Mouse (Mus musculus): ENCODE data around the gene Psmc4. TPM values are rescaled to one million over a fixed set of nuclear protein-coding genes. Genes with fewer than 3 reads are reported as not detected.

Psmc4 gene
- polyA plus RNA-seq (2016; fragmentation: Nextera tagmentation; extraction: Ambion mirVana), result 436 and 447 TPM in 2 replicates

DNA sequence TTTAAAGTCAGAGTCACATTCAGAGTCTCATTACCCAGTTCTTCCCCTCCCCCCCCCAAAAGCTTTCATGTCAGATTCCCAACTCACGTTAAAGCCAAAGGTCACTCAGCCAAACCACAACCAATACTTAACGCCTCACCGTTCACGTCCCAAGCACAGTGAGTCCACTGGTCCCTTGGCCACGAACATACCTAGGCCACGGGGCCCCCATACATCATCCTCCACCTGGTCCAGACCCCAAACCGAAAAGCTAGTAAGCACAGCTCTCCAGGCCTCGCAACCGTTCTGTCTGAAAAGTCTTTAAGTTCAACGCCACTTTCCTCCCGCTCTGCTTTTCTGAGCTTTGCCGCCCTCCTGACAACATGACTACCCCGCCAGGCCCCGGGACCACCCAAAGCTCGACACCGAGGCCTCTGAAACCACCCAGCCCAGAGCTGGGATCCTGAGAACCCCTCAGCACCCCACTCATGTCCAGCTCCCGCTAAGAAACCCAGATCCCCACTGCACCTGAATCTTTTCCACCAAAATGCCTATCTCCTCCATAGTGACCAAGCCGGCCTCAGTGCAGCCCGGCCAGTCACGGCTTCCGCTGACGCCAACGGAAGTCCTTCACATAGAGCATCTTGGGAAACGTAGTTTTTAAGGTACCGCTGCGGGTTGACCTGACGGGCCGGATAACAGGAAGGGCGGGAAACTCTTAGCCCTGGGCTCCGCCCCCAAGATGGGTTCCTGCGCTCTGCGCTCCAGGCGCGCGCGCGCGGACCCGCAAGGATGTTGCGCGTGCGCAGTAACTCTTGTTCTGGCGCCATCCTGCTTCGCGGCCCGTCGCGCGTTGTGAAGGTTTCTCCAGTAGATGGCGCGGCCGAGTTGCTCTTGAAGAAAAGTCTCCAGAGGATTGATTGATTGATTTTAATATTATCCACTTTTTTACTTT lies at the start of gene Psmc4:
Gene Psmc4, minus strand, starts transcription at position 626 of the 934 bp plus-strand sequence.
- no peaks in the 10 kb centered on the region for H3K9me3 ChIP-seq
- DNase-seq (ENCODE audit: low spot score), result peak; percentile 97
- peak within 1 kb of the TSS; percentile 89 for H3K27ac ChIP-seq
- H3K4me3 ChIP-seq, result peak within 1 kb of the TSS; percentile 84
- H3K36me3 ChIP-seq, result peaks cover 43% of the 10 kb centered on the region
- peaks cover 13% of the 10 kb centered on the region for H3K4me1 ChIP-seq (replicated peaks)
- H3K27me3 ChIP-seq (ENCODE audit: insufficient read depth, poor library complexity, severe bottlenecking), result no peaks in the 10 kb centered on the region
- under 1% methylated on average over 52 of the region's 52 CpGs for whole genome bisulfite sequencing

DNA sequence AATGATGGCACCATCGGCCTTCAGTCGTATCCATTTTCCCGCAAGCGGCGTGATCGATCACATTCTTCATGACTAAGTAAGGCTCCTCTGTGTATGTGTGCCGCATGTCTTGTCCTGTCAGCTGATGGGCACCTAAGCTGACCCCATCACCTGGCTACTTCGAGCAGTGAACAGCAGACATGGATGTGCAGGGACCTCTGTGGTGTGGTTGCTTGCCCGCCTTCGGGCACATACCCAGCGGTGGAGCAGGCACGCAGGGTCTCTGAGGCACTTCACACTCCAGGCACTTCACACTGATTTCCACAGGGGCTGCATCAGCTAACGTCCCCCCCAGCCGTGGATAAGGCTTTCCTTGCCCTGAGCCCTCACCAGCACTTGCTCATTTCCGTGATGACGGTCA lies 49.2 kb upstream of the Psmc4 start:
- no peaks in the 10 kb centered on the region; the same call in 1 of the 2 replicates for H3K27me3 ChIP-seq (ENCODE audit: insufficient read depth, poor library complexity, severe bottlenecking)
- WGBS, result 93% methylated on average over 16 of the region's 16 CpGs
- H3K9me3 ChIP-seq, result peaks cover 18% of the 10 kb centered on the region
- no peak for DNase-seq (ENCODE audit: low spot score)
- H3K4me1 ChIP-seq (replicated peaks), result no peaks in the 10 kb centered on the region
- no peaks in the 10 kb centered on the region for H3K36me3 ChIP-seq
- H3K4me3 ChIP-seq, result 0 out of 2 replicates have a peak overlapping the region, but pooled peaks have one; percentile 6
- H3K27ac ChIP-seq, result no peak overlapping the region

DNA sequence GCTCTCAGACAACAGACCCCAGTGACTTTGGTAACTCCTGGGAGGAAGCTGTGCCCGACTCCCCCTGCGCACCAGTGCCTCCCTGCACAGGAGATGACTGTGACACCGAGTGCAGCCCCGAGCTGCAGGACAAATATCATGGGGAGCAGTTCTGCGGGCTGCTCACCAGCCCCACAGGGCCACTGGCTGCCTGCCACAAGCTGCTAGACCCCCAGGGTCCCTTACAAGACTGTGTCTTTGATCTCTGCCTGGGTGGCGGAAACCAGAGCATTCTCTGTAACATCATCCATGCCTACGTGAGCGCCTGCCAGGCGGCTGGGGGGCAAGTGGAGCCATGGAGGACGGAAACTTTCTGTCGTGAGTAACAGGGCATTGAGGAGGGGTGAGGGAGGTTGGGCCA lies 43.6 kb upstream of the Psmc4 start:
- DNase-seq (ENCODE audit: low spot score), result no peak
- Histone ChIP-seq H3K36me3 (no peaks in the 10 kb centered on the region), H3K4me1 (replicated peaks) (peaks cover 6% of the 10 kb centered on the region; the same call in 1 of the 2 replicates), H3K4me3 (no peak overlapping the region), H3K27me3 (ENCODE audit: insufficient read depth, poor library complexity, severe bottlenecking) (no peaks in the 10 kb centered on the region), H3K27ac (no peak overlapping the region), H3K9me3 (no peaks in the 10 kb centered on the region)
- 37% methylated on average over 11 of the region's 11 CpGs for WGBS

DNA sequence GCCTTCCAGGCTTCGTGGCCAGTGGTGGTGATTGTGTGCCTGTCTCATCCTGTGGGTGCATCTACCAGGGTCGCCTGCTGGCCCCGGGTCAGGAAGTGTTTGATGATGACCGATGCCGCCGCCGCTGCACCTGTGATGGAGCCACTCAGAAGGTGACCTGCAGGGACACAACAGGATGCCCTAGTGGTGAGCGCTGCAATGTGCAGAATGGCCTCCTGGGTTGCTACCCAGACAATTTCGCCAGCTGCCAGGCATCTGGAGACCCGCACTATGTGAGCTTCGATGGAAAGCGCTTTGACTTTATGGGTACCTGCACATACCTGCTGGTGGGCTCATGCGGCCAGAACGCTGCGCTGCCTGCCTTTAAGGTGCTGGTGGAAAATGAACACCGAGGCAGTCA lies 36.3 kb upstream of the Psmc4 start:
- H3K36me3 ChIP-seq, result no peaks in the 10 kb centered on the region
- H3K4me3 ChIP-seq, result no peak overlapping the region
- peaks cover 6% of the 10 kb centered on the region; the same call in 1 of the 2 replicates for H3K9me3 ChIP-seq
- no peaks in the 10 kb centered on the region for H3K4me1 ChIP-seq (replicated peaks)
- 82% methylated on average over 16 of the region's 16 CpGs for WGBS
- no peak overlapping the region for H3K27ac ChIP-seq
- H3K27me3 ChIP-seq (ENCODE audit: insufficient read depth, poor library complexity, severe bottlenecking), result no peaks in the 10 kb centered on the region
- DNase-seq (ENCODE audit: low spot score), result no peak

DNA sequence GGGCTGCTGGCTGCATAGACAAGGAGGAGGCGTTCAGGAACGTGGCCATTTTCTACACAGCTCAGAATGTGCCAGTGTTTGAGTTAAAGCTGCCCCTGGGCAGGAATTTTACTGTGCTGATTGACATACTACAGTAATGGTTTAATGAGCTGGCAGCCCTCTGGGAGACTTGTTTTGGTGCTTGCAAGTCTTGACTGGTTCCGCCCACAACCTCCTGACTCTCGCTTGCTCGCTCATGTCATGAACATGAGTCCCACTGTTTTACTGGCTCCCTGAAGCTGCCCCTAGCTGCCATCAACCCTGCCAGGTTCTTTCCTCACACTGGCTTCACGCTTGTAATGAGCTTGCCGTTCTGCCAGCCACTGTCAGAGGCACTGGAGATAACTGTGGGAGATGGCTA lies 34.3 kb upstream of the Psmc4 start:
- WGBS, result 86% methylated on average over 7 of the region's 7 CpGs
- Histone ChIP-seq H3K36me3 (no peaks in the 10 kb centered on the region), H3K9me3 (peaks cover 6% of the 10 kb centered on the region; the same call in 1 of the 2 replicates), H3K4me1 (replicated peaks) (no peaks in the 10 kb centered on the region), H3K27ac (no peak overlapping the region), H3K4me3 (no peak overlapping the region), H3K27me3 (ENCODE audit: insufficient read depth, poor library complexity, severe bottlenecking) (no peaks in the 10 kb centered on the region)
- no peak for DNase-seq (ENCODE audit: low spot score)

DNA sequence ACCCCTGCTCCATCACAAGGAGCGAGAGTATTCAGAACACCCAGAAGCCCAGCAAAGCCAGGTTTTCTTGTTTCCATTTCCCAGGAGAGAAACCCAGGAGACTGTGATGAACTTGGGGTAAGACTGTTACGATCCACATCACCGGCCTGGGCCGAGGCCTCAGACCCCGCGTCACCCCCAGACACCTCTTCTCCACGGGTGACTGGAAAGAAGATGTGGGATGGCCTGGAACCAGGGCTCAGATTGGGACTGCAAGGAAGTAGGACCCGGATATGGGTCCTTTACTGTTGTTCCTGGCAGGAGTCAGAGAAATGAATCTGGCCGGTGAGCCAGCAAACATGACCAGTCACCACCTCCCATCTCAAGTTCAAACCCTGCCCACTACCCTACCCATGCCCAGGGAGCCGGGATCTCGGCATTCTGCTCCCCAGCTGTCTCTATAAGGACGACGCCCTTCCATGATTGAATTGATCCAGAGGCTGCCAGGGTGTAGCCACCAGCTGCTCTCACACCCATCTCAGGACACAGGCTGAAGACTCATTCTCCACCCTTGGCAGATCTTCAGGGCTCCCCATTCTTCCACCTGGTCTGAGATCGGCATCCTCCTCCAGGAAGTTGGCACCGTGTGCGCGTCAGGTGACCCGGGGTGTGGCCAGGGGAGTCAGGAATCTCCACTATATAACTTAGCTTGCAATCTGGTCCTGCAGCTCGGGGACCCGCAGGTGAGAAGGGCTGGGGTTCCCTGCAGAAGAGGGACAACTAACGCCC lies 20.8 kb upstream of the Psmc4 start, which contains the start of gene Fcgbp:
Gene Fcgbp, plus strand, starts transcription at position 706 of the 768 bp plus-strand sequence.
- H3K4me1 ChIP-seq (replicated peaks), result no peaks in the 10 kb centered on the region
- H3K36me3 ChIP-seq, result no peaks in the 10 kb centered on the region
- no peak within 1 kb of the TSS for H3K4me3 ChIP-seq
- WGBS, result 87% methylated on average over 21 of the region's 21 CpGs
- H3K27ac ChIP-seq, result no peak within 1 kb of the TSS
- DNase-seq (ENCODE audit: low spot score), result no peak
- H3K27me3 ChIP-seq (ENCODE audit: insufficient read depth, poor library complexity, severe bottlenecking), result no peaks in the 10 kb centered on the region
- H3K9me3 ChIP-seq, result no peaks in the 10 kb centered on the region

DNA sequence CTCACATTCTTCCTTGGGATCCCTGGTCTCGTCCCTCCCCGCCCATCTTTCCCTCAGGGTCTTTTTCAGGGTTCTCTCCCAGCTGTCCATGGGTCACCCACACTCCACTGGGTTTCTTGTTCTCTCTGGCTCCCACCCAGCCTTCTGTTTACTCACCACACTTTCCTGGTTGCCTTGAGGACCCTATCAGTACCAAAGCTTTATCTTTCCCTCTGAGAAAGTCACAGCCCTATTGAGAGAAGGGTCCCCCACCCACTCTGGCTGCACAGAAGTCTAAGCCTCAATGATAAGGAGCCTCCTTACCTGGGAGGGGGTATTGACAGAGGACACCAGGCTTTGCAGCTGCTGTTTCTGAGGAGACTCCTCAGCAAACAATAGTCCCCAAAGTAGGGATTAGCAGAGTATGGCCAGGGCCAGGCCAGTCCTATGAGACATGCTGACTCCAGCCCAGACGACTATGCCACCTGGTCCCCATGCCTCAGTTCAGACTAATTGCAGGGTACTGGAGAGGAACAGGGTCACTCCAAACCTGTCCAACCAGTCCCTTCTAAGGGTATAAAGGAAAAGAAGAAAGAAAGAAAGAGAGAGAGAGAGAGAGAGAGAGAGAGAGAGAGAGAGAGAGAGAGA lies 19.8 kb upstream of the Psmc4 start:
- Histone ChIP-seq H3K36me3 (no peaks in the 10 kb centered on the region), H3K27me3 (ENCODE audit: insufficient read depth, poor library complexity, severe bottlenecking) (no peaks in the 10 kb centered on the region), H3K27ac (no peak overlapping the region), H3K4me3 (no peak overlapping the region), H3K9me3 (no peaks in the 10 kb centered on the region), H3K4me1 (replicated peaks) (no peaks in the 10 kb centered on the region)
- 65% methylated on average over 3 of the region's 3 CpGs for WGBS
- no peak for DNase-seq (ENCODE audit: low spot score)

DNA sequence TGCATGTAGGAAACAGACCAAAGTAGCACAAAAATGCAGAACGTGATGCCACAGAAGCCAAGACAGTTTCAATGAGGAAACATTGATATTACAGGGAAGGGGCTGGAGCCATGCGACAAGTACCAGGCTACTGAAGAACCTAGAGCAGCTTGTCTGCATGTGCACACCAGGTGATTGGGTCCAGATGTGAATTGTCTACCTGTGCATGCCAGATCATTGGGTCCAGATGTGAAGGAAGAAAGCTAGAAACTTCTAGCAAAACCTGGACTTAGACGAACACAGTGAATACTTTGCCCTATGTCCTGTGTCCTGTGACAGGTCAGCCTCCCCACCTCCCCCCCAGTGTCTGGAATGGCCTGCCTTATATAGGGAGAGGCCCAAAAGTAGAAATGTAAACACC lies 18.8 kb upstream of the Psmc4 start:
- no peaks in the 10 kb centered on the region for H3K4me1 ChIP-seq (replicated peaks)
- no peaks in the 10 kb centered on the region for H3K9me3 ChIP-seq
- 83% methylated on average over 3 of the region's 3 CpGs for WGBS
- H3K36me3 ChIP-seq, result no peaks in the 10 kb centered on the region
- H3K27ac ChIP-seq, result no peak overlapping the region
- H3K27me3 ChIP-seq (ENCODE audit: insufficient read depth, poor library complexity, severe bottlenecking), result no peaks in the 10 kb centered on the region
- DNase-seq (ENCODE audit: low spot score), result no peak
- H3K4me3 ChIP-seq, result no peak overlapping the region

DNA sequence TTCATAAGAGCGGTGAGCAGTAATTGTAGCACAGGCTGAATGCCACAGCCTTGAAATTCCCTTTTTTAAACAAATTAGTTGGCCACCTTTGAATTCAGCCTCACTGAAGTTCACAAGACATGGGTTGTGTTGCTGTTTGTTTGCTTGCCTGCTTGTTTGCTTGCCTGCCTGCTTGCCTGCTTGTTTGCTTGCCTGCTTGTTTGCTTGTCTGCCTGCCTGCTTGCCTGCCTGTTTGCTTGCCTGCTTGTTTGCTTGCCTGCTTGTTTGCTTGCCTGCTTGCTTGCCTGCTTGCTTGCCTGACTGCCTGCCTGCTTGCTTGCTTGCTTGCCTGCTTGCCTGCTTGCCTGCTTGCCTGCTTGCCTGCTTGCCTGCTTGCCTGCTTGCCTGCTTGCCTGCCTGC lies 10.1 kb upstream of the Psmc4 start:
- 95% methylated on average over 1 of the region's 1 CpGs for WGBS

DNA sequence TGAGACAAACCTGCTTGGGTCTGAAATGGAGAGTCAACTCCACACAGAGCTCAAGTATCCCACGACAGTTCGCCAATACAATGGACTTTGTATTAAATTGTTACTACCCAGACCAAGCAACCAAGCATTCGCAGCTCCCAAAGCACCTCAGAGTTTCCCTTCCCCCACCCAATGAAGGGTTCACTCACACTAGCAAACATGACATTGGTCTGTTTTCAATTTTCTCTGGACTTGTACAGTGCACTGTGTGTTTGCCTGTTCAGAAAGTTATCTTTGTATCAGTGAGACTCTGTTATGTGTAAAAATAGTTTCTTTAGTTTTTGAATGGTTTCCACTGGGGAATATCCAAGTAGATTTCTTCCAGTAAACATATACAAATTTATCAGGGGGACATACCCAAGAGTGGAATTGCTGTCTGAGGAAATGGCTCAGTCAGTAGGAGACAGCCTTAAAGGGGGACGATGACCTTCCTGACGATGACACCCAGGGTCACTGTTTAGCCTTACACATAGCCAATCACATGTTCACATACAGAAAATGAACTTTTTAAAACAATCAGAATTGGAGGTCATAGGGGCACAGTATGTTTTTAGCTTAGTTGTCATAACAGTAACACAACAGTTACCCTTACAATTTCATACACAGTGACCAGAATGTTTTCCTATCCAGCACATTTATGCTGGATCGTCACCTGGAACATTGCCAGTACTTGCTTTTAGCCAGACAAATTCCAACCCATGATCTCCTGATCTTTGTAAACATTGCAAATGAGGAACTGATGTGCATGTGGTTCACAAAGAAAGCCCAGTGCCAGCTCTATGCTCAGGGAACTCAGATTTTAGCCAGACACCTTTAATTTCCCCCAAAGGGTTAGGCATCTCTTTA lies 3.4 kb upstream of the Psmc4 start:
- DNase-seq (ENCODE audit: low spot score), result no peak
- no peak overlapping the region for H3K4me3 ChIP-seq
- H3K27me3 ChIP-seq (ENCODE audit: insufficient read depth, poor library complexity, severe bottlenecking), result no peaks in the 10 kb centered on the region
- H3K27ac ChIP-seq, result no peak overlapping the region
- 86% methylated on average over 6 of the region's 6 CpGs for WGBS
- no peaks in the 10 kb centered on the region for H3K9me3 ChIP-seq
- H3K4me1 ChIP-seq (replicated peaks), result peaks cover 11% of the 10 kb centered on the region
- H3K36me3 ChIP-seq, result peaks cover 7% of the 10 kb centered on the region

More for the DNA sequence above, 10.1 kb upstream of the Psmc4 start:
- no peaks in the 10 kb centered on the region for H3K27me3 ChIP-seq (ENCODE audit: insufficient read depth, poor library complexity, severe bottlenecking)
- no peaks in the 10 kb centered on the region for H3K4me1 ChIP-seq (replicated peaks)
- no peaks in the 10 kb centered on the region for H3K36me3 ChIP-seq
- H3K27ac ChIP-seq, result no peak overlapping the region
- H3K9me3 ChIP-seq, result 0 out of 2 replicates have a peak, but pooled peaks cover 6% of the 10 kb centered on the region
- no peak overlapping the region for H3K4me3 ChIP-seq
- DNase-seq (ENCODE audit: low spot score), result no peak

DNA sequence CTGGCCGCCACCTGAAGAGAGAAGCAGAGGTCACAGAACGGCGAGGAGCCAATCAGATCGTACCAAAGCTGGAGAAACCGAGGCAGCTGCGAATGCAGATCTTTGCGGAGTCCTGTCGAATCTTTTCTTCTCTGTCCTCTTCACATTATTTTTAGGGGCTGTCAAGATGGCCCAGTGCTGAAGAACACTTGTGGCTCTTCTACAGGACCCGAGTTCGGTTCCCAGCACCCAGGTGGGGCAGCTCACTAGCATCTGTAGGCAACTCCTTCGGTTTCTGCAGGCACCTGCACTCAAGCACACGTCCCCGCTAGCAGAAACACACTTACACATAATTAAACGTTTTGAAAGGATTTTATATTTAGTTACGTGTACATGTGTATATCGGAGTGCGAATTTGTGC lies 683 bp upstream of the Psmc4 start:
- Histone ChIP-seq H3K4me1 (replicated peaks) (peaks cover 13% of the 10 kb centered on the region), H3K36me3 (peaks cover 34% of the 10 kb centered on the region), H3K27me3 (ENCODE audit: insufficient read depth, poor library complexity, severe bottlenecking) (no peaks in the 10 kb centered on the region), H3K4me3 (peak overlapping the region; percentile 84), H3K27ac (peak overlapping the region; percentile 89; the same call in 1 of the 2 replicates), H3K9me3 (no peaks in the 10 kb centered on the region)
- DNase-seq (ENCODE audit: low spot score), result no peak
- WGBS, result 62% methylated on average over 17 of the region's 17 CpGs

DNA sequence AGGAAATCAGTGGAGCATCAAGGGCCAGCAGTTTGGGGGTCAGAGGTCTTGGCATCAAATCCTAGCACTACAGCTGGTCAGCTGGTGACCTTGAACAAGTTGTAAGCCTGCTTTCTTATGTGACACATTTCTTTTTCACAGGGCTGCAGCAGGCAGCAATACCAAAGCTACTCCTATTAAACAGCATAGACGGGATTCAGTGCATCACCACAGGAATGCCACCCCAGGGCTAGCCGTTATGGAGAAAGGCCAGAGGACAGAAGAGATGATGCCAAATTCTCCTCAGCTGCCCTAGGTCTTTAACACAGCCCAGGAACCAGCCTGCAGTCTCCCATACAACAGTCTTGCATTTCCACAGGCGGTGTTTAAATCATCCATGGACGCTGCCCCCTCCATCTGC lies 5.4 kb downstream of the Psmc4 start:
- Histone ChIP-seq H3K9me3 (no peaks in the 10 kb centered on the region), H3K27me3 (ENCODE audit: insufficient read depth, poor library complexity, severe bottlenecking) (no peaks in the 10 kb centered on the region), H3K4me3 (no peak overlapping the region), H3K36me3 (peaks cover 95% of the 10 kb centered on the region), H3K4me1 (replicated peaks) (peaks cover 13% of the 10 kb centered on the region), H3K27ac (no peak overlapping the region)
- DNase-seq (ENCODE audit: low spot score), result no peak
- WGBS, result 93% methylated on average over 4 of the region's 4 CpGs

Measured in hindbrain, embryonic 10.5 days (tissue).